Mouse (Mus musculus) MEL (cell line): Measurements from ENCODE around the gene Grpel1.

Source experiments
- CHD1 ChIP-seq: IDR thresholded peaks from 2 replicates; pipeline ENCODE4 v1.6.1; 2012; ENCODE audit warnings: low read depth, mild to moderate bottlenecking, inconsistent platforms, low read length, improper control_type of control experiment
- CHD2 ChIP-seq: IDR thresholded peaks from 2 replicates; pipeline ENCODE4 v1.6.1; 2011; ENCODE audit warnings: low read length, improper control_type of control experiment
- CTCF ChIP-seq, 3 experiments: IDR thresholded peaks in 2 of 3; conservative IDR thresholded peaks in 1 of 3; 2 replicates each; pipeline ENCODE4 v1.5.1; 2011 to 2012; ENCODE audit warnings: low read length in 3 of 3, low read depth in 2 of 3, mild to moderate bottlenecking in 2 of 3, improper control_type of control experiment in 1 of 3, inconsistent platforms in 1 of 3, mixed read lengths in 1 of 3, moderate library complexity in 1 of 3; ENCODE audit not compliant: control insufficient read depth in 1 of 3, insufficient read depth in 1 of 3, poor library complexity in 1 of 3, severe bottlenecking in 1 of 3
- ELF1 ChIP-seq: IDR thresholded peaks from 2 replicates; pipeline ENCODE4 v1.6.1; 2014; ENCODE audit warnings: low read depth, mild to moderate bottlenecking, inconsistent platforms, low read length, improper control_type of control experiment, moderate library complexity
- EP300 ChIP-seq, 2 experiments: IDR thresholded peaks; 2 replicates each; pipeline ENCODE4 v1.6.1; 2011; ENCODE audit warnings: improper control_type of control experiment in 2 of 2, low read length in 2 of 2, low read depth in 1 of 2, mild to moderate bottlenecking in 1 of 2
- MYB ChIP-seq: IDR thresholded peaks from 2 replicates; pipeline ENCODE4 v1.6.1; 2011; ENCODE audit warnings: mild to moderate bottlenecking, low read depth, low read length, improper control_type of control experiment
- MYC ChIP-seq: IDR thresholded peaks from 2 replicates; pipeline ENCODE4 v1.6.1; 2011; ENCODE audit warnings: low read depth, mild to moderate bottlenecking, low read length, improper control_type of control experiment, moderate library complexity
- POLR2A ChIP-seq, 2 experiments: IDR thresholded peaks; 2 replicates each; pipeline ENCODE4 v1.6.1; 2011 to 2012; ENCODE audit warnings: low read length in 2 of 2, mild to moderate bottlenecking in 2 of 2, control low read depth in 1 of 2, improper control_type of control experiment in 1 of 2, low read depth in 1 of 2, moderate library complexity in 1 of 2; ENCODE audit not compliant: control insufficient read depth in 1 of 2, insufficient read depth in 1 of 2, poor library complexity in 1 of 2
- TBP ChIP-seq: IDR thresholded peaks from 2 replicates; pipeline ENCODE4 v1.8.0; 2011; ENCODE audit warnings: low read depth, low read length, improper control_type of control experiment
- USF1 ChIP-seq: IDR thresholded peaks from 2 replicates; pipeline ENCODE4 v1.6.1; 2014; ENCODE audit warnings: low read depth, mild to moderate bottlenecking, inconsistent platforms, low read length, improper control_type of control experiment, moderate library complexity
- ZKSCAN1 ChIP-seq: IDR thresholded peaks from 2 replicates; pipeline ENCODE4 v1.6.1; 2012; ENCODE audit warnings: low read depth, mild to moderate bottlenecking, inconsistent platforms, low read length, improper control_type of control experiment, moderate library complexity

DNA sequence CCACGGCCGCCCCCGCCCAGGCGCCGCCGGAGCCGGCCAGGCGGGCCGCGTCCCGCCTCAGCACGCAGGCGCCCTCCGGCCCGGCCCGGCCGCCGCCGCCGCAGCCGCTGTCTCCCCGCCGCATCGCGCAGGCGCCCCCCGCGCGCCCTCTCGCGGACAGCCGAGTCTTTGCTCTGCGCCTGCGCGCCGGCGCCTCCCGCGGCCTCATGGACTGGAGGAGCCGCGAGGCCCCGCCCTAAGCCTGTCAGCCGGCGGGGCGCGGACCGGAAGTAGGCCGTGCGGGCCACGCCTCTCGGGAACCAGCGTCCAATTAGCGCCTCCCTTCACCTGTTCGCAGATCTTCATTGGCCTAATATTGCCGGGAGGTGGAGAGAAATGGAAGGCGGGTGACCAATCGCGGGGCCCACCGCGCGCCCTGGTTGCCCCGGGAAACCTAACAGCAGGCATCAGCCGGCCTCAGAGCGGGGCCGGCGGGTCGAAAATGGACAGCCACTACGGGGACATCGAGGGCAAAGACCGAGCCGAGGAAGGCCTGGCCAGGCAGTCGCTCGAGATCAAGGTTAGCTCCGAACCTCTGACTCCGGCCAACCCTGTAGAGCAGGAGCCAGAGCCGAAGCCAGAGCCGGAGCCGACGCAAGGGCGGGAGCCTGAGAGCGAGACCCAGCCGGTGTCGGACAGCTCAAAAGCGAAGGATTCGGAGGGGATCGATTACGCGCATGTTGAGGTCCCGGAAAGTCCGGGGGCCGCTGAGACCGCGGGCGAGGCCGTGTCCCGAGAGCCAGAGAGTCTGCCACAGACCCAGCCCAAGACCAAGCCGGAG lies 19.6 kb downstream of the Grpel1 start, which contains the start of the genes Tada2b and Ccdc96:
- TF ChIP-seq USF1: peak; percentile 53
- no peak for TF ChIP-seq ZKSCAN1
- TF ChIP-seq POLR2A (IDR thresholded peaks at IDR 0.05; ENCODE audit: control insufficient read depth in 1 of 2, insufficient read depth in 1 of 2, low read depth in 1 of 2, low read length in 2 of 2, poor library complexity in 1 of 2): peak in 1 of 2 experiments; percentile 51; a peak in 1 of 4 replicates
- TF ChIP-seq CHD2: no peak
- TF ChIP-seq ELF1: peak; percentile 96
- peak in 2 of 3 experiments; percentile 69 to 89; a peak in 4 of 6 replicates for TF ChIP-seq CTCF (IDR thresholded peaks at IDR 0.05 in 2 of 3, conservative IDR thresholded peaks at IDR 0.05 in 1 of 3; ENCODE audit: control insufficient read depth in 1 of 3, insufficient read depth in 1 of 3, low read depth in 2 of 3, low read length in 3 of 3, poor library complexity in 1 of 3, severe bottlenecking in 1 of 3)
- TF ChIP-seq CHD1: no peak
- peak; percentile 40; the same call in 1 of the 2 replicates for TF ChIP-seq MYC
- TF ChIP-seq TBP: 0 out of 2 replicates have a peak, but pooled peaks have one; percentile 26
- no peak for TF ChIP-seq MYB
- TF ChIP-seq EP300 (IDR thresholded peaks at IDR 0.05; ENCODE audit: low read depth in 1 of 2, low read length in 2 of 2): no peak
